Mouse (Mus musculus) CD8-positive naive resting alpha-beta T cell, adult 2 months (primary cell): ENCODE data around the gene Gm14226.
"Not testable (repeated sequence)": the region's sequence is repeated elsewhere in the genome, so short reads cannot be mapped to it uniquely, and the experiment has no call there.

ENCODE experiments used
- DNase-seq, 2 experiments: peaks; one replicate each; pipeline ENCODE4 v3.0.0; 2022; ENCODE audit warnings: low read depth in 2 of 2, low spot score in 2 of 2

Gm14226 gene

DNA sequence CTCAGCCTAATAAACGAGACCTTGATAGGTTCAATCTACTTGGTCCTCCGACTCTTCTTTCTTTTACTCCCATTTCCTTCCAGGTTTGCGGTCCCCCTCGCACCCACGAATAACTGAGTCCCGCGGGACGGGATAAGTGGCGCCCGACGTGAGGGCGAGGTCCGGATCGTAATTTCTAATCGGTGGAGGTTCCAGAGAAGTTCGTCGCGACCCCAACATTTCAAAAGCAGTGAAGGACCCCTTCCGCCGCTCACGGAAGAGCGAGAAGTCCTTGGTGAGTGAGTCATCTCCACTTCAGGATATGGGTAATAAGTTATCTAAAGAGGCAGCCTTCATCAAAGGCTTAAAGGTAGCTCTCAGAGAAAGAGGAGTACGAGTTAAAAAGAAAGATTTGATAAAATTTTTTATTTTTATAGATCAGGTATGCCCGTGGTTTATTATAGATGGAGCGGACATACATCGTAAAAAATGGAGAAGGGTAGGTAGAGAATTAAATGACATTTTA, at the start of gene Gm14226:
Gene Gm14226, plus strand, starts transcription at position 16 of the 505 bp plus-strand sequence.
- DNase-seq: not testable (repeated sequence)

DNA sequence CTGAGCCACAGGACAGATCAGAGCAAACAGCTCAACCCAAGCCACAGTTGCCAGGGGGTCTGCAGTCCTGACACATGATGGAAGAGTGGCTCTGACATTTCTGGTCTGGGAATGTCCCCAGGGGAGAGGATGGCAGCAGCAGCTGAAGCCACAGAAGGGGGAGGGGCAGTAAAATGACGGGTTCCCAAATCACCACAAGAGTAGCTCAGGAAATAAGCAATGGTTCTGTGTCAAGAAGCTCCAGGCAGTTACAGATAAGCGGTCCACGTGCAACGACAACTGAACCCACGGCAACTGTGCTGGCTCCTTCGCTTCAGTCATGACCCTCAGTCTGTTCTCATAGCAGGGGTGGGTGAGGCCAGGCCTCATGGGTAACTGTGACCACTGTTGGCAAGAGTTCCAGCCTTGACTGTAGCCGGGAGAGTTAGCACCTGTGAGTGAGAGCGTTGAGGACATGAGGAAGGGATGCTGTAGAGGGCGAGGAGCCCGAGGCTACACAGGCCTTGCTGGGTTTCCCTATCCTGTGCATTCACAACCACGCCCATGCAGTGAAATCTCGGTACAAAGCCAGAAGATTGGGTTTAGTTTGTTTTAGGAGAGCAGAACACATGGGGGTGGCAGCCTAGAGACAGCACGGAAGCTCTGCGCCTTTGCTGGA, 48.2 kb upstream of the Gm14226 start:
- not testable (repeated sequence) for DNase-seq

DNA sequence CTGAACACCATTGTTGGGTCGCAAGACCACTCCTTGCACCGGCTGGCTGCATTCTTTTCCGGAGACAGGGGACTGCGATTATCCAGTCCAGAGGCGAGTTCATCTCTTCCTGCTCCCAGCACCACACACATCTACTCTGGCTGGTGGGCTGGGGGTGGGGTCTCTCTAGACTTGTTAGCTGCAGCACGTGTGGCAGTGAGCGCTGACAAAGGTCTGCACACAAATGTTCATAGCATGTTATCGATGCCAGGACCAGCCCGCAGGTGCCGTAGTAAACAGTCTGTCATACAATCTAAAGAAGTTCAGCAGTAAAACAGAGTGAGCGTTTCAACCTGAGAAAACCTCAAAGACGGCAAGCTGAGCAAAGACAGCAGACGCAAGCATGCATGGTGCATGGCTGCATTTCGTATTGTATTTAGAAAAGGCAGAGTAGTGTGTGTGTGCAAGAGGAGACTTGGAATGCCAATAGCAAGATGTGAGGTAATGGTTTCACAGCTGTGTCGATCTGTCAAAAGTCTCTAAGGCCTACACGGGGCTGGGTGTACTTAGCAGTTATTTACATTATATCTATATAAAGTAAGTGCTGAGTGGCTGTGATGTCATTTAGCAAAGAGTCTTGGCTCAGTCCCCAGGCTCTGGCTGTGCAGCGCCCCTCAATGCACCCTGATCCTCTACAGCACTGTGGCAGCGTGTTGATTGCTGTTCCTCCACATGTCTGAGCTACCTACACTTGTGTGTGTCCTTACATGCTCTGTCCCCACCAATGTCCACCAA, 46.0 kb upstream of the Gm14226 start:
- DNase-seq: no peak

DNA sequence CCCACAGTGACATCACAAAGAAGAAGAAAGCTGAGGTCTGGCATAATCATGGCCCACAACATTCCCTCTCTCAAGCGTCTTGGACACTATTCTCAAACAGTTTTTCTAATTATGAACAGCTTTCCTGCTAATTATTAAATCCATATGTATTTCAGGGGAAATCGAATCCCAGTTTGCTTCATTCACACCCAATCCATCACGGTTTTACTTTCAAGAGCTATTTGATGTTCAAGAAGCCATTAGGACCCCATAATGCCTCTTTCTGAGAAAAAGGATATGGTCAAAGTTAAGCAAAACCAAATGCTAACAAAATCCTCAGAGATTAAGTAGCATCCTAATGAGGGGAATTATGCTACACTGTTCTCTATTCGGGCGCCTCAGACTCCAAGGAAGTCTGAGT, 45.1 kb upstream of the Gm14226 start:
- DNase-seq: no peak

DNA sequence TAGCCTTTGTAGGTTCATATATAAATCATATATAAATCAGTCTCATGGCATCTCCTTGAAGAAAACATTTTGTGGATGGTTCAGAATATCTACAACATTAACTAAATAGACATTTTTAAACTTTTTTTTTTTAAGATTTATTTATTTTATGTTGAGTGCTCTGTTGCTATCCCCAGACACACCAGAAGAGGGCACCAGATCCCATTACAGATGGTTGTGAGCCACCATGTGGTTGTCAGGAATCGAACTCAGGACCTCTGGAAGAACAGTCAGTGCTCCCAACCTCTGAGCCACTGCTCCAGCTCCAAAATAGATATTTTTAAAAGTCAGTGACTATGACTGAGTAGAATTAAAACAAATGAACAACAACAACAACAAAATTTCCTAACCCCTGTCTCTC, 31.5 kb upstream of the Gm14226 start:
- no peak for DNase-seq

DNA sequence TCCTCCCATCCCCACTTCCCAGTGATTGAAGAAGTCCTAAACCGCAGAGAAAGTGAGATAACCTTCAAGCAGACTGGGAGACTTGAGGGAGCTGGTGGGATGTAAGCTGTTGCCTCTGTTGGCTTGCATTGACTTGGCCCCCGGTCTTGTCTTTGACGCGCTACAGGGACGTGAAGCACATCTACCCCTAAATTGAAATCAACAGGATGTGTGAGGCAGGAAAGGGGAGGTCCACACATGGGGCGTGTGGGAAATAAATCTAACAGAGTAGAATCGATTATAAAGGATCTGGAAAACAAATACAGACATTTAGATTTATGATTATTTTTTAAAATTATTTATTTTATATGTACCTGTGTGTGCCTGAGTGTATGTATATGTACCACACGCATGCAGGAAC, 26.7 kb upstream of the Gm14226 start:
- DNase-seq: peak; percentile 48 to 61

DNA sequence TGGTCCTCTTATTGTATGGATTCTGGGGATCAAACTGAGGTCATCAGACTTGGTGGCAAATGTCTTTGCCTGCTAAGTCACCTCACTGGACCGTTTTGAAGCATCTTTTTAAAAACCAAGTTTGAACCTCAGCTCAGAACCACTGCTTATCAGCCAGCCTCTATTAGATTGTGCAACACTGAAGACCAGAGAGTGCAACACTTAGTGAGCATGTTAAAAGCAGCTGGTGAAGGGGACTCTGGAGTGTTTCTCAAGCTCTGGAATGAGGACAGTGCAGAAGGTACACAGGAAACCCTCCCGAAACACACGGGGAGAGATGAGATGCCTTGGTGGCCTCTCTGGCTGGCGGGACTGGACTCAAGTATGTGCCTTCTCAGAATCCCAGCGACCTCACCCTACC, 26.0 kb upstream of the Gm14226 start:
- no peak for DNase-seq

DNA sequence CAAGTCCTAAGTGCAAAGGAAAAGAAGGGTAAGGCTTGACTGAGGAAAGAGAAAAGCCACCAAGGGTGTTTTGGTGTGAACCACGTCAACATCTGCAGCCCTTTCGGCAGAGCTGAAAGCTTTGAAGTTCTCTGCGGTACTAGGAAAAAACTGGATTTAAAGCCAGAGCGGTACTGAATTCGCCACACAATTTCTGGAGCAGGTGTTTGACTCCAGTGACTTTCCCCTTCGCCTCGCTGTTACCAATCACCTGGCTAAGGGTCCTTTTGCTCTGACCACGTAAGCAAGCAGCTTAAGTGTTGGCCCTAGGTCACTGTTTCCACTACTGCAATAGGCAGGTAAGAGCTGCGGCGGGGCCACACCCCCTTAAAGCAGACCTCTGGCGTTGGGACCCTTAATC, 12.6 kb upstream of the Gm14226 start:
- DNase-seq: no peak

DNA sequence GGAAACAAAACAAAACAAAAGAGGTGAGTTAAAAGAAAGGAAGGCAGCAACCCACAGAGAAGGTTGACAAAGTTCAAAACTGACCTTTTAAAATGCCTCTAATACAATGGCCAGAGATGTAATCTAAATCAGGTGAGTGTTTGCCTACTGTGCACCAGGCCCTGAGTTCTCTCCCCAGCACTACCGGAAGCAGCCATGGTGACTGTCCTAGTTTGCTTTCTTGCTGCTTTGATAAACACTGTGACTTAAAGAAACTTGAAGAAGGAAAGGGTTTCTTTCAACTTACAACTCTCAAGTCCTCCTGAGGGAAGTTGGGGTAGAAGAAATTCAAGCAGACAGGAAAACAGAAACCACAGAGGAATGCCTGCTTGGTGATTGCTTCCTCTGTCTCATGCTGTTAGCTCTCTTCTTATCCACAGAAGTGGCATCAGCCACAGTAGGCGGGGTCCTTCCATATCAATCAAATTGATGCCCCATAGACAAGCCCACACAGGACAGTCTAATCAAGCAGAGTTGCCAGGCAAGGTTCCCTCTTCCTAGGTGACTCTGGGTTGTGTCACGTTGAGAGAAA, 6.9 kb upstream of the Gm14226 start:
- DNase-seq: peak in 1 of 2 experiments; percentile 32

DNA sequence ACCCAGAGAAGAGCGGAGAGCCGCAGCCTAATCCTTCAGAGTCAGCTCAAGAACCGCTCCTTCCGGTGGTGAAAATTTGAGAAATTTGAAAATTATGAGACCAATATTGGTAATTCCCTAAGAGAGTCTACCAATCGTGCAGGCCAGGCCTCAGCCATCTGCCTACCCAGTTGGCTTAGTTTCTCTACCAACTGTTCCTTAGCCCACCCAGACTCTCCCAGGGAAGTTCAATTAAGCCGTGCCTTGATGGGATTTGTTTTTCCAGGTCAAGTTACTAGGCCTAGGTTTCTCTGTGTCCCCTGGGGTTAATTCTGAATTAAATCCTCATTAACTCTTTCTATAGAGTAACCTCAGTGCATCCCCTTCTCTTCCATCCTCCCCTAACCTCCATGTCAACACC, 5.1 kb upstream of the Gm14226 start:
- DNase-seq: no peak

DNA sequence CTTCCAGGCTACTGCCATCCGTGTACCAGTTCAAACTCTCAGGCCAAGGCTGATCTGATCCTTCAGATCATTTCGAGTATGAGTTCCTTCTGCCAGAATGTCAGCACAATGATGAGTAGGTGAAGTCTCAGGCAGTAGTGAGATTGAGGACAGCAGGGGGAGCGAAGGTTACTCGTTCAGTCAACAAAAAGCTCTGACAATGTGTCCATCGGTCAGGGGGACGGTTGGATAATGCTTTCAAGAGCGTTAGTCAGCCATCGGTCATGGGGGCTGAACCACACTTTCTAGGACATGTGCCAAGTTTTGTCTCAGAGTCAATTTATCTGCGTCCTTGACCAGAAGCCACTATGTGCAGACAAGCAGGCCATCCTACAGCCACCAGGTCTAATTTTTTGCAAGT, 1.3 kb upstream of the Gm14226 start:
- not testable (repeated sequence) for DNase-seq

DNA sequence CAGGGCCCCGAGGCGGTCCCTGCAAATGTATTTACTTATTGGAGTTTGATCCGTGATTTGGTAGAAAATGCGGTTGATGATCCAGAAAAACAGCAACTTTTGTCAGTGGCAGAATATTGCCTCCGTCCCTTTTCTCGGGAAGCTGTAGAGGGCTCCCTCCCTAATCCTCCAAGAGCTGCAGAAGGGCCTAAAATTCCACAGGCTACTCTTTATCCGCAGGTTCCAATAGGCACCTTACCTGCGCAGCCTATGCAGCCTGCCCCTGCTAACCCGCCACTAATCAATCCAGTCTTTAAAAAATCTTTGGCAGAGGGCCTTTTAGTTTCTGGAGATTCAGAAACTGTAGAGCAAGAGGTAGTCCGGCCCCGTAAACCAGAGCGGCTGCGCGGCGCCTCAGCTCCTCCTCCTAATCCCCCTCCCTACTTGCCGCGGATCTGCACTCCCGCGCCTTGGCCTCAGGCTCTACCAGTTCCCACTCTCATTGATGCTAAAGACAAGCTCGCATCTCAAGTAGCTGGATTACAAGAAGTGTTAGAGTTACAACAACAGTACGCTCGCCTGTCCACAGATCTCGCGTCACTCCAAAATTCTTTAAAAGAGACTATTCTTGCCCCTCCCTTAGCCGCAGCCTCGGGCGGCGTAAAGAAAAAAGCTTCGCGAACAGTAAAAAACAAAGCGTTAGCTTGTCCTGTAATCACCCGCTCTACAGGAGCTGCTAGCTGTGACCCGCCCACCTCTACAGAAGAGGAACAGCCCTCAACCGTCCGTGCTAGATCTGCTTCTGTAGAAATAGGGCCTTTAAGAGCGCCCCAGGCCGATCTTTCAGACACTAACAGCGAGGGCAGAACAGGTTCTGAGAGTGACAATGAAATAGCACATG, 936 bp downstream of the Gm14226 start:
- peak; percentile 50 to 62 for DNase-seq

DNA sequence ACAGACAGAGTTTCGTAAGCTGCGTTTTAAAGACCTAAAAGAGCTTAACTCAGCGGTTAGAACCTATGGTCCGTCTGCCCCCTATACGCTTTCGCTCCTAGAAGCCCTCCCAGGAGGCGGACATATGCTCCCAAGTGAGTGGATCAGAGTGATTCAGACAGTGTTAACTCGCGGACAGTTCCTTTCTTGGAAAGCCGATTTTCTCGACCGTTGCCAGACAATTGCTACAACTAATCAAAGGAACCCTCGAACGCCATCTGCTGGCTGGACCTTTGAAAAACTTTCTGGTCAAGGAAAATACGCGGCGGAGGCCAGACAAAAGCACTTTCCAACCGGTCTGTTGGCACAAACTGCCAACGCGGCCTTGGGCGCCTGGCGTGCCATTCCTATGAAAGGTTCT, 1.6 kb downstream of the Gm14226 start:
- peak; percentile 61 to 69 for DNase-seq

DNA sequence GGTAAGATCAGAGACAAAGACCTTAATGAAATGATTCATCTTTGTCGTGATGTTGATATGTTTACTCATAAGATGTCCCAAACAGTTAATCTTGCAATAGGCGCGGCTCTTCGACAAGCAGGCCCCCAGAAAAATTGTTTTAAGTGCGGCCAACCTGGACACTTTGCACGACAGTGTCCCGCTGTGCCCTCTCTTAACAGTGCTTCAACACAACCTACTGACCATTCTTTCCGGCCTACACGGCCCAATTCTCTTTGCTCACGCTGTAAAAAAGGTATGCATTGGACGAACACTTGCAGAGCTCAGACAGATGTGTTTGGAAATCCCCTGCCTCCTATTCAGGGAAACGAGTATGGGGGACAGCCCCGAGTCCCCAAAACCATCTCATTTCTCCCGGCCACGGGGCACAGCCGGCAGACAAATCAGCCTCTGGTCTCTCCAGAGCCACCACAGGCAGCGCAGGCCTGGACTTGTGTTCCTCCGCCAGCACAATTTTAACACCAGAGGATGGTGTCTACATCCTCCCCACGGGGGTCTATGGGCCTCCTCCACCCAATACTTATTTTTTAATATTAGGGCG, 2.3 kb downstream of the Gm14226 start:
- DNase-seq: not testable (repeated sequence)

DNA sequence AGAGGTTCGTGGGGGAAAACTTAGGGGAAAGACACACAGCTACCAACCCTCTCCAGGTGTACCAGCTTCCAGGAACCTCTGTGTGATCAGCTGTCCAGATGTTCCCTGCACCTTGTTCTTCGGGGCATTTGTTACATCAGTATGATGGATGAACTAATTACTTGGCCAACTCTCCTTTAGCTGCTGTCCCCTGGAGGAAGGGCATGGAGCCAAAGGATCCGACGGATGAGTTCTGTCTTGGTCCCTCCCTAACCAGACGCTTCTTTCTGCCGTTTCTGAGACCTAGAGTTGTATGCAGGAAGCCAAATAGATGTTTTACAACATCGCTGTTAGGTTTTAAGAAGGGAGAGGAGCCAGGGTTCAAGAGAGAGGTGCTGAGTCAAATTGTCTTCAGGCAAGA, 12.8 kb downstream of the Gm14226 start:
- DNase-seq: no peak

DNA sequence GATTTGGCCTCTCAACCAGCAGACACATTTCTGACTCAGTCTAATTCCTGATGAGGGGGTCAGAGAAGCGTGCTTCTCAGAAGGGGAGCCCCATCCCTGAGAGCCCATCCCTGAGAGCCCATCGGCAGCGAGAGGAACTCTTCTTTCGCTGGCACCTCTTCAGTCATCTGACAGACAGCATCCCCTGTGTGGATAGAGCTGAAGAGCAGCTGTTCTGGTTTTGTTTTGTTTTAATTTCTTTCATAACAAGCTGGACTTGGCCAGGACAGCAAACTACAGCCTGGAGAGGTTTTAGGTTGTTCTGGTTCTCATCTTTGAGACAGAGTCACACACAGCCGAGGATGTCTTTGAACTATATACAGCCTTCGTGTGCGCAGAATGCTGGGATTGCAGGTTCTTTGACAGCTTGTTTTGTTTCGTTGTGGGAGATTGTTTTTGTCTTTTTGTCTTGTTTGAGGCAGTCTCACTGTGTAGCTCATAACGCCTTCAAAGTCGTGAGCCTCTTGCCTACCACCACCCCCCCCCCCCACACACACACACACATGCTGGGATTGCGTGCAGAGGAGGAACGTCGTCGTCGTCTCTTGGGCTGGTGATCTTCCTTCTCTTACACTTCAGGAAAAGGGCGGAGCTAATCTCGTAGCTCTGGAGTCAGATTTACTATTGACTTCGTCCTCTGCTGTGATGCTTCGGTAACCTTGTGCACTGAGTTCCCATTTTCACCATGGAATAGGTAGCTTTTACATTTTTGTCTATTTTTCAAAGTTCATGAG, 15.1 kb downstream of the Gm14226 start:
- DNase-seq: no peak

DNA sequence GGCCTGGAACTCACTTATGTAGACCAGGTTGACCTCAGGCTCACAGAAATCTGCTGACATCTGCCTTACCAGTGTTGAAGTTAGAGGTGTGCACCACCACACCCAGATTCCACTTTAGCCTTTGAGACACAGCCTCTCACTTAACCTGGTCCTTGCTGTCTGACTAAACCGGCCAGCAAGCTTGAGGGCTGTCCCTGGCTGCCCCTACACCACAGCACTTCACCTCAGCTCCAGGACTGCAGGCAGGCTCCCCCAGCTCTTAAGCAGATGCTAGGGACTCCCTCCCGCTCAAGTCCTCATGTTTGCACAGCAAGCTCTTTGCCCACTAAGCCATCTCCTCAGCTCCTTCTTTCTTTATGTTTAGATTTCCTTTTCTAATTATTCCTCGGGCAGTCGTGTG, 21.9 kb downstream of the Gm14226 start:
- DNase-seq: no peak

DNA sequence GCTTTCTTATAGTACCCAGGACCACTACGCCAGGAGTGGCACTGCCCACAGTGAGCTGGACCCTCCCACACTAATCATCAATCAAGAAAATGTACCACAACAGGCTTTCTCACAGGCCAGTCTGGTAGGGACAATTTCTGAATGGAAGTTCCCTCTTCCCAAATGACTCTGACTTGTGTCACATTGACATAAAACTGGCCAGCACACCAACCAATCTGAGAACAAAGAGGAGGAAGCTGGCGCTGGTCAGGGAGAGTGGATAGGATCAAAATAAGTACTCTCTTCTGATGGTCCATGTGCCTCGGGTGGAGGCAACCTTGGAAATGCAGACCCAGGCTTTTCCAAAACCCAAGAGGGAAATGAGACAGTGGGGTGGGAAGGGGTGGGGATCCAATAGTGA, 26.5 kb downstream of the Gm14226 start:
- no peak for DNase-seq

DNA sequence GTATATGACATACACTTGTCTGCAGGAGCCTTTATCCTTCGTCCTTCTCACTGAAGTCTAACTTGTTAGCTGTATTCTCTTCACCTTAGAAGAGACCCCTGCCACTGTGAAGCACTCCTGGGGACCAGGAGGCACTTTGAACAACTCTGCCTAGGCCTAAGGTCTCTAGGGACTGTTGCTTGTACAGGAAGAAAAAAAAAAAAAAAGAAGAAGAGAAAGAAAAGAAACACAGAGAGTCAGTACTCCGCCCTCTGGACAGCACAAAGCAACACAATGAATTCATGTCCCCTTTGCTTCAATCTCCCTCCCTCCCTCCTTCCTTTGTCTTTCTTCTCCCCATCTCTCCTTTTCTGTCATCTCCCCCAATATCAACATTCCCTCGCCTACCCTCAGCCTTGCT, 27.0 kb downstream of the Gm14226 start:
- no peak for DNase-seq

DNA sequence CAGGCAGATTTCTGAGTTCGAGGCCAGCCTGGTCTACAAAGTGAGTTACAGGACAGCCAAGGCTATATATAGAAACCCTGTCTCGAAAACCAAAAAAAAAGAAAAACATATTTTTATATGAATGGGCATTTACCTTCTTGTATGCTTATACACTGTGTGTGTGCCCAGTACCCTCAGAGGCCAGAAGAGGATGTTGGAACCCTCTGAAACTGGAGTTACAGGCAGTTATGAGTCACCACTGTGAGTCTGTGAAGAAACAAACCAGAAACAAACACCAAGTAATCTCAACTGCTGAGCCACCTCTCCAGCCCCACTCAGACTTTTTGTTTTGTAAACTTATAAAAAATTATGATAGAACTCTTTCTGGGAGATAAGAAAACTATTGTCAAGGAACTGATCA, 28.7 kb downstream of the Gm14226 start:
- DNase-seq: no peak
